Mouse (Mus musculus): Measurements from ENCODE around the gene Scarb1. TPM values are rescaled to one million over a fixed set of nuclear protein-coding genes. Genes with fewer than 3 reads are reported as not detected.
A peak's percentile ranks its signal among the peaks of the same experiment; 100 is the strongest.

Scarb1 gene
- polyA plus RNA-seq, 1 experiment from 2014 or later = 51.6 TPM

- Histone ChIP-seq H3K27me3 (ENCODE audit: control insufficient read depth, insufficient read depth, low read depth, low read length) (no peaks in the 10 kb centered on the region), H3K4me3 (ENCODE audit: low read depth, low read length) (no peak overlapping the region), H3K27ac (ENCODE audit: low read length) (no peak overlapping the region), H3K4me1 (ENCODE audit: control insufficient read depth, insufficient read depth, low read length) (no peaks in the 10 kb centered on the region), H3K4me2 (ENCODE audit: low read length) (no peak overlapping the region), H3K9ac (ENCODE audit: low read depth, low read length) (no peak overlapping the region), H3K9me3 (replicated peaks; ENCODE audit: control insufficient read depth, low read length, poor library complexity, severe bottlenecking) (no peaks in the 10 kb centered on the region), H3K36me3 (ENCODE audit: control insufficient read depth, insufficient read depth, low read length) (no peaks in the 10 kb centered on the region)
- ATAC-seq = 0 out of 2 replicates have a peak, but pooled peaks have one; percentile 45
- 3% methylated on average over 4 of the region's 4 CpGs for WGBS
These were observed 27.7 kb upstream of the Scarb1 start for GRCm38 (mm10) chr5:125368568-125368967.

DNA sequence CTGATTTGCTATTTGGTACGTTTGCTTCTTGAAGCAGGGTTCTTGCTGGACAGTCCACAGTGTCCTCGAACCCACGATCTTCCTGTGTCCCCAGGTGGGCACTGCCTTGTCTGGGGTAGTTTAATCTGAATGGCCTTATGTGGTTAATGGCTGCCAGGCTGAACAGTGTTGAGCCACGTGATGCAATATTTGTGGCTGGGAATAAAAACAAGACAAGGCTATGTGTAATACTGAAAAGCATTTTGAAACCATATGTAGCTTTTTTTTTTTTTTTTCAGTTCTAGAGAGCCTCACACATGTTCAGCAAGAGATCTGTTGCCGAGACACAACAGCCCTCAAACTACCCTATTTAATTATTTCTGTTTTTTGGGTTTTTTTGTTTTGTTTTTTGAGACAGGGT lies 27.3 kb upstream of the Scarb1 start:
- WGBS = 75% methylated on average over 5 of the region's 5 CpGs
- no peak overlapping the region for H3K4me2 ChIP-seq (ENCODE audit: low read length)
- no peaks in the 10 kb centered on the region for H3K27me3 ChIP-seq (ENCODE audit: control insufficient read depth, insufficient read depth, low read depth, low read length)
- H3K9ac ChIP-seq (ENCODE audit: low read depth, low read length) = no peak overlapping the region
- no peaks in the 10 kb centered on the region for H3K4me1 ChIP-seq (ENCODE audit: control insufficient read depth, insufficient read depth, low read length)
- H3K27ac ChIP-seq (ENCODE audit: low read length) = no peak overlapping the region
- H3K4me3 ChIP-seq (ENCODE audit: low read depth, low read length) = no peak overlapping the region
- no peaks in the 10 kb centered on the region for H3K36me3 ChIP-seq (ENCODE audit: control insufficient read depth, insufficient read depth, low read length)
- ATAC-seq = no peak
- H3K9me3 ChIP-seq (replicated peaks; ENCODE audit: control insufficient read depth, low read length, poor library complexity, severe bottlenecking) = no peaks in the 10 kb centered on the region

- no peak for ATAC-seq
- H3K9me3 ChIP-seq (replicated peaks; ENCODE audit: control insufficient read depth, low read length, poor library complexity, severe bottlenecking) = no peaks in the 10 kb centered on the region
- no peak overlapping the region for H3K27ac ChIP-seq (ENCODE audit: low read length)
- H3K9ac ChIP-seq (ENCODE audit: low read depth, low read length) = no peak overlapping the region
- no peak overlapping the region for H3K4me3 ChIP-seq (ENCODE audit: low read depth, low read length)
- no peaks in the 10 kb centered on the region for H3K36me3 ChIP-seq (ENCODE audit: control insufficient read depth, insufficient read depth, low read length)
- no peaks in the 10 kb centered on the region for H3K27me3 ChIP-seq (ENCODE audit: control insufficient read depth, insufficient read depth, low read depth, low read length)
- no peaks in the 10 kb centered on the region for H3K4me1 ChIP-seq (ENCODE audit: control insufficient read depth, insufficient read depth, low read length)
- H3K4me2 ChIP-seq (ENCODE audit: low read length) = no peak overlapping the region
- 67% methylated on average over 4 of the region's 4 CpGs for WGBS
These were observed 24.0 kb upstream of the Scarb1 start for GRCm38 (mm10) chr5:125364851-125365429.

- no peaks in the 10 kb centered on the region for H3K27me3 ChIP-seq (ENCODE audit: control insufficient read depth, insufficient read depth, low read depth, low read length)
- no peak overlapping the region for H3K27ac ChIP-seq (ENCODE audit: low read length)
- H3K9me3 ChIP-seq (replicated peaks; ENCODE audit: control insufficient read depth, low read length, poor library complexity, severe bottlenecking) = no peaks in the 10 kb centered on the region
- H3K36me3 ChIP-seq (ENCODE audit: control insufficient read depth, insufficient read depth, low read length) = no peaks in the 10 kb centered on the region
- H3K4me3 ChIP-seq (ENCODE audit: low read depth, low read length) = no peak overlapping the region
- H3K4me1 ChIP-seq (ENCODE audit: control insufficient read depth, insufficient read depth, low read length) = no peaks in the 10 kb centered on the region
- H3K4me2 ChIP-seq (ENCODE audit: low read length) = no peak overlapping the region
- H3K9ac ChIP-seq (ENCODE audit: low read depth, low read length) = no peak overlapping the region
- ATAC-seq = no peak
- 89% methylated on average over 7 of the region's 7 CpGs for WGBS
These were observed 23.0 kb upstream of the Scarb1 start for GRCm38 (mm10) chr5:125363894-125364293.

- Histone ChIP-seq H3K9ac (ENCODE audit: low read depth, low read length) (no peak overlapping the region), H3K9me3 (replicated peaks; ENCODE audit: control insufficient read depth, low read length, poor library complexity, severe bottlenecking) (no peaks in the 10 kb centered on the region), H3K27me3 (ENCODE audit: control insufficient read depth, insufficient read depth, low read depth, low read length) (no peaks in the 10 kb centered on the region), H3K4me1 (ENCODE audit: control insufficient read depth, insufficient read depth, low read length) (no peaks in the 10 kb centered on the region), H3K4me2 (ENCODE audit: low read length) (no peak overlapping the region), H3K27ac (ENCODE audit: low read length) (no peak overlapping the region), H3K4me3 (ENCODE audit: low read depth, low read length) (no peak overlapping the region), H3K36me3 (ENCODE audit: control insufficient read depth, insufficient read depth, low read length) (no peaks in the 10 kb centered on the region)
- 67% methylated on average over 16 of the region's 16 CpGs for WGBS
- ATAC-seq = no peak
These were observed 20.2 kb upstream of the Scarb1 start for GRCm38 (mm10) chr5:125360981-125361510.

DNA sequence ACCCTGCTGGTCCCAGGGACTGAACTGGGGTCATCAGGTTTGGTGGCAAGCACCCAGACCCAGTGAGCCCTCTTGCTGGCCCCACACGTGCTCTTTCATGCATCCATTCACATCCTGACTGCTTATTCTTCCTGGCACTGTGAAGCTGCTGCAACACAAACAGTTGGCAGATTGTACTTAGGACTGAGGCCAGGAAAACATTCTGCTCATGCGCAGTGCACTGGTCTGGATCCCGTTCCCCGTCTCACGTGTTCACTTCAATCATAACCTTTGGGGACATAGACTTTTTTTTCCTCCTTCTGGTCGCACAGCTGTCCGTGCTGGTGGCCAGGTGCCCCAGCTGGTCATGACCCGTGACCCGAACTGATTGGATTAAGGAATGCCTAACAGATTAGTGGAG lies 19.7 kb upstream of the Scarb1 start:
- Histone ChIP-seq H3K4me1 (ENCODE audit: control insufficient read depth, insufficient read depth, low read length) (no peaks in the 10 kb centered on the region), H3K9me3 (replicated peaks; ENCODE audit: control insufficient read depth, low read length, poor library complexity, severe bottlenecking) (no peaks in the 10 kb centered on the region), H3K9ac (ENCODE audit: low read depth, low read length) (no peak overlapping the region), H3K4me2 (ENCODE audit: low read length) (no peak overlapping the region), H3K36me3 (ENCODE audit: control insufficient read depth, insufficient read depth, low read length) (no peaks in the 10 kb centered on the region), H3K27ac (ENCODE audit: low read length) (no peak overlapping the region), H3K27me3 (ENCODE audit: control insufficient read depth, insufficient read depth, low read depth, low read length) (no peaks in the 10 kb centered on the region), H3K4me3 (ENCODE audit: low read depth, low read length) (no peak overlapping the region)
- no peak for ATAC-seq
- WGBS = 49% methylated on average over 9 of the region's 9 CpGs

DNA sequence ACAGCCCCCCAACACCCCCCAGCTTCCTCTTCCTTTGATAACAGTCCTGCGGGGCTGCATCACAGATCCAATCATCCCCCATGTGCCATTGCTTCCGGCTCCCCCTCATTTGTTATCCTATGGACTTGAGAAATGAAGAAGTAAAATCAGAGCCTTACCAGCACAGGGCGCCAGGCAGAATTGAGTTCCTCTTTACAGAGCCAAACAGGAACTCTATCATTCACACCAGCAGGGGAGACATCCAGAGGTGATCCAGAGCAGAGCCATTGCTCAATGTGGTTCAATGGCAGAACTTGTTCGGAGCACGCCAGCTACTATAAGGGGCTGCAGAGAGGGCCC lies 17.3 kb upstream of the Scarb1 start:
- Histone ChIP-seq H3K36me3 (ENCODE audit: control insufficient read depth, insufficient read depth, low read length) (no peaks in the 10 kb centered on the region), H3K9me3 (replicated peaks; ENCODE audit: control insufficient read depth, low read length, poor library complexity, severe bottlenecking) (no peaks in the 10 kb centered on the region), H3K27ac (ENCODE audit: low read length) (no peak overlapping the region), H3K4me2 (ENCODE audit: low read length) (no peak overlapping the region), H3K4me3 (ENCODE audit: low read depth, low read length) (no peak overlapping the region), H3K9ac (ENCODE audit: low read depth, low read length) (no peak overlapping the region), H3K27me3 (ENCODE audit: control insufficient read depth, insufficient read depth, low read depth, low read length) (no peaks in the 10 kb centered on the region), H3K4me1 (ENCODE audit: control insufficient read depth, insufficient read depth, low read length) (peaks cover 5% of the 10 kb centered on the region; the same call in 1 of the 2 replicates)
- 88% methylated on average over 5 of the region's 5 CpGs for WGBS
- no peak for ATAC-seq

- no peak overlapping the region for H3K4me2 ChIP-seq (ENCODE audit: low read length)
- no peak overlapping the region for H3K27ac ChIP-seq (ENCODE audit: low read length)
- ATAC-seq = no peak
- no peaks in the 10 kb centered on the region for H3K9me3 ChIP-seq (replicated peaks; ENCODE audit: control insufficient read depth, low read length, poor library complexity, severe bottlenecking)
- 76% methylated on average over 12 of the region's 12 CpGs for WGBS
- no peak overlapping the region for H3K9ac ChIP-seq (ENCODE audit: low read depth, low read length)
- no peaks in the 10 kb centered on the region for H3K27me3 ChIP-seq (ENCODE audit: control insufficient read depth, insufficient read depth, low read depth, low read length)
- H3K36me3 ChIP-seq (ENCODE audit: control insufficient read depth, insufficient read depth, low read length) = no peaks in the 10 kb centered on the region
- no peak overlapping the region for H3K4me3 ChIP-seq (ENCODE audit: low read depth, low read length)
- peaks cover 5% of the 10 kb centered on the region; the same call in 1 of the 2 replicates for H3K4me1 ChIP-seq (ENCODE audit: control insufficient read depth, insufficient read depth, low read length)
These were observed 16.8 kb upstream of the Scarb1 start for GRCm38 (mm10) chr5:125357543-125358269.

DNA sequence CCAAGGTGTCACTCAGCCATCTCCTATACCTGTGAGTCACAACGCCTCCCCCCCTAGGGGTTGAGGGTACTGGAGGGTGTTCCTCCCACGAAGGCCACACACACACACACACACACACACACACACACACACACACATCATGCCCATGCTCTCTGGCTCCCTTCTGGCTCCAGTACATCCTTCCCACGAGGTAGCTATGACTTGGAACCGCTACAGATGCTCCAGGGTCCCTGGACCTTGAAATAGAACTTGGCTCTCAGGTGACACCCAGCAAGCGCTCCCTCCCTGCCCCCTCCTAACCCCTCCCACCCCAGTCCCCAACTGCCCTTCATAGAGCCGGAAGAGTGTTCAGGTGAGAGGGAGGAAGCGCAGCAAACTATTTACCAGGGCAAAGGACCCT lies 14.8 kb upstream of the Scarb1 start:
- no peak for ATAC-seq
- H3K4me1 ChIP-seq (ENCODE audit: control insufficient read depth, insufficient read depth, low read length) = peaks cover 5% of the 10 kb centered on the region; the same call in 1 of the 2 replicates
- H3K27ac ChIP-seq (ENCODE audit: low read length) = no peak overlapping the region
- no peaks in the 10 kb centered on the region for H3K27me3 ChIP-seq (ENCODE audit: control insufficient read depth, insufficient read depth, low read depth, low read length)
- no peaks in the 10 kb centered on the region for H3K9me3 ChIP-seq (replicated peaks; ENCODE audit: control insufficient read depth, low read length, poor library complexity, severe bottlenecking)
- no peak overlapping the region for H3K4me3 ChIP-seq (ENCODE audit: low read depth, low read length)
- H3K9ac ChIP-seq (ENCODE audit: low read depth, low read length) = no peak overlapping the region
- 60% methylated on average over 7 of the region's 7 CpGs for WGBS
- H3K36me3 ChIP-seq (ENCODE audit: control insufficient read depth, insufficient read depth, low read length) = no peaks in the 10 kb centered on the region
- H3K4me2 ChIP-seq (ENCODE audit: low read length) = no peak overlapping the region

Measured in midbrain, embryonic 16.5 days (tissue).